Mouse (Mus musculus) bone marrow, adult 2 months (tissue): ENCODE measurements around the gene Ggct. TPM values are rescaled to one million over a fixed set of nuclear protein-coding genes. Genes with fewer than 3 reads are reported as not detected.

Experiments
- H3K27ac ChIP-seq: fragments of 200-500 bp; 2 replicates; pipeline ENCODE4 v1.5.1; 2012; ENCODE audit warnings: low read depth, mild to moderate bottlenecking, control low read depth, inconsistent platforms, low read length; ENCODE audit not compliant: control insufficient read depth, poor library complexity, insufficient read depth
- H3K4me1 ChIP-seq: fragments of 200-500 bp; 2 replicates; pipeline ENCODE4 v1.6.1; 2011; ENCODE audit warnings: low read length; ENCODE audit not compliant: control insufficient read depth, insufficient read depth
- H3K4me3 ChIP-seq: fragments of 200-500 bp; replicated peaks from 2 replicates; pipeline ENCODE3; 2011; ENCODE audit warnings: mild to moderate bottlenecking, low read depth, low read length, control low read depth; ENCODE audit not compliant: control insufficient read depth
- CTCF ChIP-seq: fragments of 200-500 bp; IDR thresholded peaks from 2 replicates; pipeline ENCODE4 v1.5.1; 2011; ENCODE audit warnings: low read length, control low read depth; ENCODE audit not compliant: control insufficient read depth, insufficient read depth
- POLR2A ChIP-seq: fragments of 200-500 bp; IDR thresholded peaks from 2 replicates; pipeline ENCODE4 v1.6.1; 2011; ENCODE audit warnings: low read depth, mild to moderate bottlenecking, control low read depth, low read length, borderline replicate concordance; ENCODE audit not compliant: control insufficient read depth
- WGBS: fragments of 180-500 bp; shearing (Covaris S2); methylation state at CpG from one replicate; pipeline ENCODE4 v1.1.7; 2018; 5-methylcytosine and 5-hydroxymethylcytosine counted together
- polyA plus RNA-seq: library from polyadenylated mRNA; stranded (reverse); fragments of >200 nt; gene quantifications from 2 replicates; pipeline ENCODE4 v1.2.4, GENCODE M21; 2011; ENCODE audit warnings: low replicate concordance; ENCODE audit not compliant: missing spikeins, insufficient read depth, insufficient read length

The Ggct gene
- 3.0 and 13.2 TPM in 2 replicates for polyA plus RNA-seq

- Histone ChIP-seq H3K27ac (peak within 1 kb of the TSS; percentile 62), H3K4me1 (peaks cover 3% of the 10 kb centered on the region; the same call in 1 of the 2 replicates), H3K4me3 (peak within 1 kb of the TSS; percentile 78)
- TF ChIP-seq CTCF (peak; percentile 70), POLR2A (peak; percentile 73)
- under 1% methylated on average over 41 of the region's 41 CpGs for WGBS
Measured at GRCm38 (mm10) chr6:54992734-54993260, at the start of gene Ggct. TSS of gene Ggct (minus strand) at chr6:54992950.

- H3K27ac ChIP-seq: no peak overlapping the region
- H3K4me3 ChIP-seq: no peak overlapping the region
- TF ChIP-seq CTCF (no peak), POLR2A (no peak)
- no peaks in the 10 kb centered on the region; the same call in 1 of the 2 replicates for H3K4me1 ChIP-seq
- 71% methylated on average over 1 of the region's 1 CpGs for WGBS
Measured at GRCm38 (mm10) chr6:55040031-55040430, 47.3 kb upstream of the Ggct start.

- Histone ChIP-seq H3K4me3 (no peak overlapping the region), H3K27ac (no peak overlapping the region), H3K4me1 (no peaks in the 10 kb centered on the region; the same call in 1 of the 2 replicates)
- 78% methylated on average over 6 of the region's 6 CpGs for WGBS
- TF ChIP-seq POLR2A (no peak), CTCF (no peak)
Measured at GRCm38 (mm10) chr6:55039446-55039783, 46.7 kb upstream of the Ggct start.

- Histone ChIP-seq H3K4me1 (no peaks in the 10 kb centered on the region; the same call in 1 of the 2 replicates), H3K4me3 (peak overlapping the region; percentile 97), H3K27ac (no peak overlapping the region; the same call in 1 of the 2 replicates)
- TF ChIP-seq POLR2A: no peak
- no peak for TF ChIP-seq CTCF
- 7% methylated on average over 12 of the region's 12 CpGs for WGBS
Measured at GRCm38 (mm10) chr6:55038671-55039445, 46.1 kb upstream of the Ggct start.

- peak within 1 kb of the TSS; percentile 97 for H3K4me3 ChIP-seq
- TF ChIP-seq CTCF (peak; percentile 3; the same call in 1 of the 2 replicates), POLR2A (peak; percentile 96)
- under 1% methylated on average over 87 of the region's 87 CpGs for WGBS
Measured at GRCm38 (mm10) chr6:55037799-55038670, 45.3 kb upstream of the Ggct start, which contains the start of gene Gars. TSS of gene Gars (plus strand) at chr6:55038007.

GRCm38 (mm10) chr6:55036731-55037130, 44.0 kb upstream of the Ggct start:
- Histone ChIP-seq H3K4me1 (no peaks in the 10 kb centered on the region; the same call in 1 of the 2 replicates), H3K27ac (no peak overlapping the region), H3K4me3 (no peak overlapping the region)
- 91% methylated on average over 4 of the region's 4 CpGs for WGBS
- no peak for TF ChIP-seq CTCF

More at GRCm38 (mm10) chr6:55037799-55038670, 45.3 kb upstream of the Ggct start, which contains the start of gene Gars:
- Histone ChIP-seq H3K27ac (peak within 1 kb of the TSS; percentile 95), H3K4me1 (no peaks in the 10 kb centered on the region; the same call in 1 of the 2 replicates)

GRCm38 (mm10) chr6:55027642-55028041, 34.9 kb upstream of the Ggct start:
- TF ChIP-seq POLR2A (no peak), CTCF (no peak)
- 70% methylated on average over 2 of the region's 2 CpGs for WGBS

More at GRCm38 (mm10) chr6:55027642-55028041, 34.9 kb upstream of the Ggct start:
- Histone ChIP-seq H3K4me3 (no peak overlapping the region), H3K27ac (no peak overlapping the region), H3K4me1 (no peaks in the 10 kb centered on the region)
